Mouse (Mus musculus): ENCODE measurements around the gene Adprh. TPM values are rescaled to one million over a fixed set of nuclear protein-coding genes. Genes with fewer than 3 reads are reported as not detected.
A peak's percentile ranks its signal among the peaks of the same experiment; 100 is the strongest.

Gene Adprh
- 70.2 and 121 TPM in 2 replicates for total RNA-seq (2012; rRNA removed)

DNA sequence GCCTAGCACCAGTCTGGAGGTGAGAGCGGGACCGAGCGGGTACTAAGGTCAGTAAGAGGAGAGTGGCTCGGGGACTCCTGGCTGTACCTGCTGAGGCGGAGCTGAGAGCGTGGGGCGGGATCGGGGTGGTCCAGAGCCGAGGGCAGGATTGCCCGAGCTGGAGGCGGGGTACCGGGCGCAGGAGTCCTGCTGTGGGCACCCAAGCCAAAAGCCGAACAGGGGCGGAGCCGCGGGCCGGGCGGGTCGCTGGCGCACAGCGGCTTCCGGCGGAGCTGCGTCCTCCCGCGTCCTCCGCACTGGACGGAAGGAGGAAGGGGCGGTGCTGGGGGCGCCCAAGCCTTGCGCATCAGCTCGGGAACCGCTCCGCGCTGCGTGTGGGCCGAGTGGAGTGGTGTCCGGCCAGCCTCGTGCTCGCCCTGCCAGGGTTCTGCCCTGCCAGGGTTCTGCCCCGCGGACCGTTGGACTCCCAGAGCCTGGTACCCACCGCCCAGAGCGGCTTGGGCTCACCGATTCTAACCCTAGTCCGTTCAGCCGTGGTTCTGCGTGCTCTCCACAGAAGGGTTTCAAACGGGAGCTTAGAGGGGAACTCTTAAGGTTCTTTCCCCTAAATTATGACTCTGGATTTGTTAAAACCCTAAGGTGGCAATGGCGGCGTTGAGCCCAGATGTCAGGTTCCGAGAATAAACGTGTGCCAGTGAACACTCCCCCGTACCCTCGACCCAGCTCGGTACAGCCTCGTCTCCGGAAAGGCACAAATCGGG is at the start of gene Adprh:
TSS of gene Adprh (minus strand) at position 262 of the 761 bp plus-strand sequence.
- peak within 1 kb of the TSS; percentile 85 for H3K9ac ChIP-seq (ENCODE audit: insufficient read depth, low read depth, low read length, poor library complexity, severe bottlenecking)
- peak within 1 kb of the TSS; percentile 65 for H3K27ac ChIP-seq (ENCODE audit: insufficient read depth, low read depth, low read length, poor library complexity, severe bottlenecking)
- H3K4me1 ChIP-seq (ENCODE audit: control insufficient read depth in 2 of 2, insufficient read depth in 2 of 2, low read length in 2 of 2, poor library complexity in 1 of 2) = peaks cover 10 to 17% of the 10 kb centered on the region in 2 experiments
- DNase-seq (ENCODE audit: low read depth, low spot score) = no peak
- no peak for TF ChIP-seq ZNF384 (IDR thresholded peaks at IDR 0.05; ENCODE audit: low read depth, low read length)
- peak; percentile 53; the same call in 1 of the 2 replicates for TF ChIP-seq HCFC1 (IDR thresholded peaks at IDR 0.05; ENCODE audit: borderline replicate concordance, insufficient read depth, low read length)
- no peak for TF ChIP-seq MAFK (IDR thresholded peaks at IDR 0.05; ENCODE audit: insufficient read depth, low read depth, low read length)
- TF ChIP-seq ZC3H11A (IDR thresholded peaks at IDR 0.05; ENCODE audit: borderline replicate concordance, low read depth, low read length) = no peak
- H3K36me3 ChIP-seq (ENCODE audit: control insufficient read depth, insufficient read depth, low read length, poor library complexity, severe bottlenecking) = peaks cover 6% of the 10 kb centered on the region; the same call in 1 of the 2 replicates
- peak within 1 kb of the TSS; percentile 75 to 95 for H3K4me3 ChIP-seq (ENCODE audit: insufficient read depth in 1 of 2, low read depth in 1 of 2, low read length in 2 of 2, poor library complexity in 1 of 2, severe bottlenecking in 1 of 2)
- in situ Hi-C loops (cut with MboI; ENCODE audit: low sequenced_read_pairs in 2 of 2, unreplicated experiment in 2 of 2) = no loop called here
- H3K9me3 ChIP-seq (ENCODE audit: control insufficient read depth, insufficient read depth, low read depth, low read length) = no peaks in the 10 kb centered on the region

GRCm38 (mm10) chr16:38496604-38497140 is 44.2 kb upstream of the Adprh start:
- DNase-seq (ENCODE audit: low read depth, low spot score) = no peak
- no peaks in the 10 kb centered on the region for H3K4me1 ChIP-seq (ENCODE audit: control insufficient read depth in 2 of 2, insufficient read depth in 2 of 2, low read length in 2 of 2, poor library complexity in 1 of 2)
- no peak overlapping the region for H3K9ac ChIP-seq (ENCODE audit: insufficient read depth, low read depth, low read length, poor library complexity, severe bottlenecking)
- no peak overlapping the region for H3K27ac ChIP-seq (ENCODE audit: insufficient read depth, low read depth, low read length, poor library complexity, severe bottlenecking)
- TF ChIP-seq ZC3H11A (IDR thresholded peaks at IDR 0.05; ENCODE audit: borderline replicate concordance, low read depth, low read length) (no peak), HCFC1 (IDR thresholded peaks at IDR 0.05; ENCODE audit: borderline replicate concordance, insufficient read depth, low read length) (no peak), MAFK (IDR thresholded peaks at IDR 0.05; ENCODE audit: insufficient read depth, low read depth, low read length) (no peak), ZNF384 (IDR thresholded peaks at IDR 0.05; ENCODE audit: low read depth, low read length) (no peak), CHD2 (IDR thresholded peaks at IDR 0.05; ENCODE audit: low read depth, low read length) (no peak)
- peaks cover 2% of the 10 kb centered on the region; the same call in 1 of the 2 replicates for H3K36me3 ChIP-seq (ENCODE audit: control insufficient read depth, insufficient read depth, low read length, poor library complexity, severe bottlenecking)
- no peaks in the 10 kb centered on the region for H3K9me3 ChIP-seq (ENCODE audit: control insufficient read depth, insufficient read depth, low read depth, low read length)
- H3K4me3 ChIP-seq (ENCODE audit: insufficient read depth in 1 of 2, low read depth in 1 of 2, low read length in 2 of 2, poor library complexity in 1 of 2, severe bottlenecking in 1 of 2) = no peak overlapping the region
- in situ Hi-C loops (cut with MboI; ENCODE audit: low sequenced_read_pairs in 2 of 2, unreplicated experiment in 2 of 2) = loop anchor here (10.0 to 25.0 kb wide), 2 partner anchors 152 to 559 kb away; partner anchors contain the start of genes Cox17 (in 1 of the 2), Gm21987 (in 1 of the 2) and Maats1 (in 1 of the 2)

DNA sequence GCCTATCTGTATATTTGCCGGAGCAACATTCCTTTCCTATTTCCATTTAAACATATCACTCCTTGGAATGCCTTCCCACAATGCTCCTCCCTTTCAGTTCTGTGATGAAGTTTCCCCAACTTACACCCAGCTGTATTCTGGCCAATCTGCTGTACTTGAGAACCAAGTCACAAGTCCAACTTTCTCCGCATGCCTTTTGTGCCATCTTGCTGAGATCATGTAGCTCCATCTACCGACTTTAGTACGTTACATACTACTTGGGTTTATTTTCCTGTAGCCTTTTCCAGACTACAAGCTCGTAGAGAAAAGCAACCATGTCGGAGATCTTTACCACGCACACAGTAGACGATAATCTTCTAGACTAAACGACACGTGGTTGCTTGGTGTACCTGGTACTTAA is 41.4 kb upstream of the Adprh start:
- H3K9ac ChIP-seq (ENCODE audit: insufficient read depth, low read depth, low read length, poor library complexity, severe bottlenecking) = no peak overlapping the region
- peaks cover 2% of the 10 kb centered on the region; the same call in 1 of the 2 replicates for H3K36me3 ChIP-seq (ENCODE audit: control insufficient read depth, insufficient read depth, low read length, poor library complexity, severe bottlenecking)
- DNase-seq (ENCODE audit: low read depth, low spot score) = no peak
- in situ Hi-C loops (cut with MboI; ENCODE audit: low sequenced_read_pairs in 2 of 2, unreplicated experiment in 2 of 2) = loop anchor here (10.0 to 25.0 kb wide), 2 partner anchors 149 to 557 kb away; partner anchors contain the start of genes Cox17 (in 1 of the 2), Gm21987 (in 1 of the 2) and Maats1 (in 1 of the 2)
- TF ChIP-seq HCFC1 (IDR thresholded peaks at IDR 0.05; ENCODE audit: borderline replicate concordance, insufficient read depth, low read length) (no peak), ZNF384 (IDR thresholded peaks at IDR 0.05; ENCODE audit: low read depth, low read length) (no peak), ZC3H11A (IDR thresholded peaks at IDR 0.05; ENCODE audit: borderline replicate concordance, low read depth, low read length) (no peak), MAFK (IDR thresholded peaks at IDR 0.05; ENCODE audit: insufficient read depth, low read depth, low read length) (no peak), CHD2 (IDR thresholded peaks at IDR 0.05; ENCODE audit: low read depth, low read length) (no peak)
- no peak overlapping the region for H3K4me3 ChIP-seq (ENCODE audit: insufficient read depth in 1 of 2, low read depth in 1 of 2, low read length in 2 of 2, poor library complexity in 1 of 2, severe bottlenecking in 1 of 2)
- no peak overlapping the region for H3K27ac ChIP-seq (ENCODE audit: insufficient read depth, low read depth, low read length, poor library complexity, severe bottlenecking)
- H3K9me3 ChIP-seq (ENCODE audit: control insufficient read depth, insufficient read depth, low read depth, low read length) = no peaks in the 10 kb centered on the region
- no peaks in the 10 kb centered on the region for H3K4me1 ChIP-seq (ENCODE audit: control insufficient read depth in 2 of 2, insufficient read depth in 2 of 2, low read length in 2 of 2, poor library complexity in 1 of 2)

DNA sequence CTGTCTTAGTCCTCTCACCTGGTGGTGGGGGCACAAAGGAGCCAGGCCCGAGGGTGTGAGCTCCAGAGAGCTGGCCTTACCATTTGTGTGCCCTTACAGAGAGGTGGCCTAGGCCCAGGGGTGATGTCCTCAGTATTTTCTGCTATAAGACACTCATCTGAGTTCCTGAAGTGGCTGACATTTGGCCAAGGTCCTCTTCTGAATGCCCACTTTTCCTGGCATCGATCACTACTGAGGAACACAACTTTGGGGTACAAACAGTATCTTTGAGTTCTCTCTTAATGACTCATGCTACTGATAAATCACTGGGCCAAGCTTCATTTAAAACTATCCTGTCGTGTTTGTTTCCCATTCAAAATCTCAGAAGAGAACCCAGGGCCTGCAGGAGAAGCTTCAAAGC is 40.0 kb upstream of the Adprh start:
- TF ChIP-seq ZC3H11A (IDR thresholded peaks at IDR 0.05; ENCODE audit: borderline replicate concordance, low read depth, low read length) = no peak
- TF ChIP-seq ZNF384 (IDR thresholded peaks at IDR 0.05; ENCODE audit: low read depth, low read length) = no peak
- no peak for TF ChIP-seq MAFK (IDR thresholded peaks at IDR 0.05; ENCODE audit: insufficient read depth, low read depth, low read length)
- TF ChIP-seq CHD2 (IDR thresholded peaks at IDR 0.05; ENCODE audit: low read depth, low read length) = no peak
- TF ChIP-seq HCFC1 (IDR thresholded peaks at IDR 0.05; ENCODE audit: borderline replicate concordance, insufficient read depth, low read length) = no peak
- no peaks in the 10 kb centered on the region for H3K4me1 ChIP-seq (ENCODE audit: control insufficient read depth in 2 of 2, insufficient read depth in 2 of 2, low read length in 2 of 2, poor library complexity in 1 of 2)
- H3K4me3 ChIP-seq (ENCODE audit: insufficient read depth in 1 of 2, low read depth in 1 of 2, low read length in 2 of 2, poor library complexity in 1 of 2, severe bottlenecking in 1 of 2) = no peak overlapping the region
- no peaks in the 10 kb centered on the region for H3K9me3 ChIP-seq (ENCODE audit: control insufficient read depth, insufficient read depth, low read depth, low read length)
- no peaks in the 10 kb centered on the region; the same call in 1 of the 2 replicates for H3K36me3 ChIP-seq (ENCODE audit: control insufficient read depth, insufficient read depth, low read length, poor library complexity, severe bottlenecking)
- DNase-seq (ENCODE audit: low read depth, low spot score) = no peak
- H3K27ac ChIP-seq (ENCODE audit: insufficient read depth, low read depth, low read length, poor library complexity, severe bottlenecking) = no peak overlapping the region
- H3K9ac ChIP-seq (ENCODE audit: insufficient read depth, low read depth, low read length, poor library complexity, severe bottlenecking) = no peak overlapping the region
- in situ Hi-C loops (cut with MboI; ENCODE audit: low sequenced_read_pairs in 2 of 2, unreplicated experiment in 2 of 2) = loop anchor here (10.0 to 25.0 kb wide), 2 partner anchors 148 to 555 kb away; partner anchors contain the start of genes Cox17 (in 1 of the 2), Gm21987 (in 1 of the 2) and Maats1 (in 1 of the 2)

Data from ES-E14 (cell line).